Mouse (Mus musculus) CD4-positive, CD25-positive, alpha-beta regulatory T cell, adult 9 weeks (primary cell): ENCODE results near the gene Katnal1. TPM values are rescaled to one million over a fixed set of nuclear protein-coding genes. Genes with fewer than 3 reads are reported as not detected.

Experiments
- polyA plus RNA-seq: library from polyadenylated mRNA; unstranded; fragments of 100-300 nt; shearing (Covaris generic); gene quantifications from one replicate; pipeline ENCODE4 v1.2.1, GENCODE M21; 2017

Gene Katnal1
- 4.3 TPM for polyA plus RNA-seq

DNA sequence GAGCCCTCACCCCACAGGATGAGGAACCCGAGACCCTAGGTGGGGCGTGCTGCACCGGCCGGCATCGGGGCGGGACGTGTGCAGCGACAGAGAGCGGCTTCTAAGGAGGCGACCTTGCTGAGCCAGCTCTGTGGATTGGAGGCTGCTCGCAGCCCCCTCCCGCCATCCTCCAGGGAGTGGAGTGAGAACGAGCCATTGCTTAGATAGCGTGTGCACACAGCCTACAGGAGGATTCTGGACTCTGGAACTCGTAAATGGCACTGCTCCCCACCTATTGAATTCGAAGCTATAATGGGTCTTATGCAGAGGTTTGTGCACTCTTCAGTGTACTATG is at the start of gene Katnal1:
Katnal1 (minus strand) TSS at position 205 of the 334 bp plus-strand sequence.

Other genes starting within 250 kb of the Katnal1 start
- gene Gm42791, start 65.8 kb upstream of the Katnal1 start, polyA plus RNA-seq: 1.6 TPM